Mouse (Mus musculus): ENCODE measurements around the gene Pmf1.
"Not testable (repeated sequence)": the region's sequence is repeated elsewhere in the genome, so short reads cannot be mapped to it uniquely, and the experiment has no call there.

DNA sequence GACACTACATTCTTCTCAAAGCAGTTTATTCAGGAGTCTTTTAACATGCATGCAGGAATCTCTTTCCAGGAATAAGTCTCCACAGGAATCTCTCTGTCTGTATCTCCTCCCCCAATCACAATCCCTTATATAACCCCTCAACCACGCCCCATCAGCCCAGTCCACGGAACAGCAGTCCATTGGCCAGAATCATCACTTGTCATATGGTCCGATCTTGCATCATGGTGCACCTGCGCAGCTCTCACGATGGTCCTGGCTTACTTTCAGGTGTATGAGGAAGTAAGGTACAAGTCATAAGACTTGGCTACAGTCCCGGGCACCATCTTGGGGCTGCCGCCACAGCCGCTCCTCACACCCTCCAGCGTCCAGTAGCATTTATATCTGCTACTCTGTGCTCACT lies 37.5 kb downstream of the Pmf1 start, which contains the start of gene Bglap3:
- not testable (repeated sequence) for TF ChIP-seq CTCF, POLR2A (IDR thresholded peaks at IDR 0.05; ENCODE audit: extremely low read depth, insufficient read depth, low read length)

Measured in cortical plate, adult 2 months (tissue).